Mouse (Mus musculus): ENCODE data around the gene Mmd2. TPM values are rescaled to one million over a fixed set of nuclear protein-coding genes. Genes with fewer than 3 reads are reported as not detected.

Mmd2 gene
- total and polyA plus RNA-seq, 3 experiments = not detected

DNA sequence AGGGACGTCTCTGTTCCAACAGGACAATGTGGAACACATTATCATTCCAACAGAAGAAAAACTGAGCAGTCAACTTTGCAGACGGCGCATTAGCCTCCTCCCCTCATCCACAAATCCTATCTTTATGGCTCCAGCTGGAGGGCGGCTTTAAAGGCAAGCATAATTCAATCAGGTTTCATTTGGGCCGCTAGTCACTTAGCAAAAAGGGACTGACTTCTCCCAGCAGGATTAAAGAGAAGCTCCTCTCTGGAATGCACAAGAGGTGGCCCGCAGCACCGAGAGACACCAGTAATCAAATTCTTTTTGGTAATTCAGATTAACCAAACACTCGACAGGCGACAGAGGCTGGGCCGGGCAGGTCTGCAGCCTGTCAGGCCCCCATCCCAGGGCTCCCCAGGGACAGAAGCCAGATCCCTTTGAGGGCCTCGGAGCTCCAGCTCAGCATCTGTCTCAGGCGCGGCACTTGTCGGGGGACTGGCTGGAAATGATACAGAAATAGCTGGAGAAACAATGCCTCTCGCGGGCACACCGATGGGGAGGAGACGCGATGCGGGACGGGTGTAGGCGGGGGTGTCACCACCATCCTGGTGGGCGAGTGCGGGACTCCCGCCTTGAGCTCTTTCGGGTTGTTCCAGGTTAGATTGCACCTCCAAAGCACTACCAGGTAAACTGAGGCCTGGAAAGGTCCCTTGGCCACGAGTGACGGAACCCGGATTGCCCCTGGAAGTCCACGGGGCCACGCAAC is 58.5 kb downstream of the Mmd2 start:
- in situ Hi-C loops (cut with MboI; ENCODE audit: low pct_ligation_motif_present, low pct_unique_long_range_greater_than_20kb, low sequenced_read_pairs) = no loop called here
- no peaks in the 10 kb centered on the region for H3K27me3 ChIP-seq (replicated peaks)
- H3K4me2 ChIP-seq (ENCODE audit: insufficient read depth, low read depth, poor library complexity, severe bottlenecking) = no peak overlapping the region
- no peaks in the 10 kb centered on the region for H3K79me2 ChIP-seq (replicated peaks; ENCODE audit: control insufficient read depth, extremely low read depth, insufficient read depth, poor library complexity, severe bottlenecking)
- H3K36me3 ChIP-seq (replicated peaks in 1 of 2; ENCODE audit: control insufficient read depth in 1 of 2, insufficient read depth in 1 of 2, low read length in 1 of 2) = no peaks in the 10 kb centered on the region
- peaks cover 10% of the 10 kb centered on the region for H3K9me3 ChIP-seq (replicated peaks; ENCODE audit: low read length)
- TF ChIP-seq ELF1 (IDR thresholded peaks at IDR 0.05; ENCODE audit: low read depth, low read length) (no peak), USF1 (IDR thresholded peaks at IDR 0.05; ENCODE audit: low read depth, low read length) (no peak), MXI1 (IDR thresholded peaks at IDR 0.05; ENCODE audit: low read depth, low read length) (no peak), BHLHE40 (IDR thresholded peaks at IDR 0.05; ENCODE audit: low read depth, low read length) (no peak), NELFE (IDR thresholded peaks at IDR 0.05; ENCODE audit: low read depth, low read length) (no peak), ZMIZ1 (IDR thresholded peaks at IDR 0.05; ENCODE audit: low read depth, low read length) (no peak), MAX (IDR thresholded peaks at IDR 0.05; ENCODE audit: low read length) (no peak), RCOR1 (conservative IDR thresholded peaks at IDR 0.05; ENCODE audit: low read depth, low read length) (no peak), TBP (conservative IDR thresholded peaks at IDR 0.05; ENCODE audit: low read depth, low read length) (no peak), USF2 (conservative IDR thresholded peaks at IDR 0.05; ENCODE audit: low read depth, low read length) (no peak), NRF1 (IDR thresholded peaks at IDR 0.05; ENCODE audit: low read depth, low read length) (no peak)
- no peaks in the 10 kb centered on the region for H3K4me1 ChIP-seq (ENCODE audit: control insufficient read depth in 1 of 2, insufficient read depth in 2 of 2)
- H3K9ac ChIP-seq (ENCODE audit: insufficient read depth, low read depth) = no peak overlapping the region
- H3K4me3 ChIP-seq (replicated peaks in 1 of 3; ENCODE audit: low read depth in 2 of 3, low read length in 2 of 3, poor library complexity in 1 of 3) = no peak overlapping the region
- no peak for DNase-seq (ENCODE audit: extremely low read depth)
- dilution Hi-C loops (cut with MboI; ENCODE audit: extremely low pct_ligation_motif_present, extremely low pct_unique_long_range_greater_than_20kb, low sequenced_read_pairs) = no loop called here
- no peak overlapping the region for H3K27ac ChIP-seq (ENCODE audit: insufficient read depth, low read depth)

- Histone ChIP-seq H3K4me3 (replicated peaks in 1 of 3; ENCODE audit: low read depth in 2 of 3, low read length in 2 of 3, poor library complexity in 1 of 3) (no peak overlapping the region), H3K27ac (ENCODE audit: insufficient read depth, low read depth) (no peak overlapping the region), H3K4me2 (ENCODE audit: insufficient read depth, low read depth, poor library complexity, severe bottlenecking) (no peak overlapping the region), H3K4me1 (ENCODE audit: control insufficient read depth in 1 of 2, insufficient read depth in 2 of 2) (no peaks in the 10 kb centered on the region), H3K36me3 (replicated peaks in 1 of 2; ENCODE audit: control insufficient read depth in 1 of 2, insufficient read depth in 1 of 2, low read length in 1 of 2) (no peaks in the 10 kb centered on the region), H3K9me3 (replicated peaks; ENCODE audit: low read length) (peaks cover 10% of the 10 kb centered on the region), H3K9ac (ENCODE audit: insufficient read depth, low read depth) (no peak overlapping the region), H3K27me3 (replicated peaks) (no peaks in the 10 kb centered on the region), H3K79me2 (replicated peaks; ENCODE audit: control insufficient read depth, extremely low read depth, insufficient read depth, poor library complexity, severe bottlenecking) (no peaks in the 10 kb centered on the region)
- TF ChIP-seq E2F4 (IDR thresholded peaks at IDR 0.05; ENCODE audit: insufficient replicate concordance, low read depth, low read length) (no peak), NELFE (IDR thresholded peaks at IDR 0.05; ENCODE audit: low read depth, low read length) (no peak), EP300 (IDR thresholded peaks at IDR 0.05; ENCODE audit: low read length) (no peak), ZMIZ1 (IDR thresholded peaks at IDR 0.05; ENCODE audit: low read depth, low read length) (no peak), HCFC1 (IDR thresholded peaks at IDR 0.05; ENCODE audit: low read depth, low read length) (no peak), PAX5 (IDR thresholded peaks at IDR 0.05; ENCODE audit: low read length) (no peak), UBTF (IDR thresholded peaks at IDR 0.05; ENCODE audit: low read depth, low read length) (no peak)
- in situ Hi-C loops (cut with MboI; ENCODE audit: low pct_ligation_motif_present, low pct_unique_long_range_greater_than_20kb, low sequenced_read_pairs) (no loop called here), dilution Hi-C loops (cut with MboI; ENCODE audit: extremely low pct_ligation_motif_present, extremely low pct_unique_long_range_greater_than_20kb, low sequenced_read_pairs) (no loop called here)
- no peak for DNase-seq (ENCODE audit: extremely low read depth)
Observed at GRCm38 (mm10) chr5:142549441-142549840, 59.2 kb downstream of the Mmd2 start.
